Mouse (Mus musculus) brain, adult 2 months (tissue): Measurements from ENCODE around the gene Syne3.

Source experiments
- DNase-seq: peaks from one replicate; pipeline ENCODE4 v3.0.0; 2011; ENCODE audit warnings: low read depth, low spot score

Gene Syne3

GRCm38 (mm10) chr12:104925035-104925434 lies 84.6 kb downstream of the Syne3 start:
- DNase-seq: peak; percentile 50

DNA sequence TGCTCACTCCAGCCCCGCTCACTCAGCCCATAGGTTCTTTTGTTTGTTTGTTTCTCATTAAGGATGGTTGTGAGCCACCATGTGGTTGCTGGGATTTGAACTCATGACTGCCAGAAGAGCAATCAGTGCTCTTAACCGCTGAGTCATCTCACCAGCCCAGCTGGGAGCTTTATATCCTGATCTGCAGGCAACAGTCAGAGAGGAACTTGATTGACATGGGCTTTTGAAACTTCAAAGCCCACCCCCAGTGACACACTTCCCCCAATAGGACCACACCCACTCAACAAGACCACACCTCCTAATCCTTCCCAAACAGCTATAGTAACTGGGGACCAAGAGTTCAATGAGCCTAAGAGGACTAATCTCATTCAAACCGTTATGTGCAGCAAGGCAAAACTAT lies 85.1 kb downstream of the Syne3 start:
- DNase-seq: no peak

DNA sequence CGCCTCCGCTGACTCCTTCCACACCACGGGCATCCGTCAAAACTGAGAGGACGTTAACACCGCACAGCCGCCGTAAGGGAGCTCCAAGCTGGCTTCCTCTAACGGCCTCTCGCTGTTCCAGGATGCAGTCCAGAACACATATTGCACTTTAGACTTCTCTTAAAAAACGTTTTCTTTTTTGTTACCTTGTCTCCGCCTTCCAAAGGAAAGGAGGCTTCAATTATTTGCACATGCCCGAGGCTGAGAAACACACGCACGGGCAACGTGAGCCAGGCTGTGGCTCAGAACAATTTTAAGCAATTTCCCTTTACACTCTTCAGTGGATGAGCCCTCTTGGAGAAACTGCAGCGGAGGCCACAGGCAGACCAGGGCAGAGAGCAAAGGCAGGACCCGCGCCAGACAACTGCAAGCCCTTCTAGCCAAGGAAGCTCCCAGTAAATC lies 85.6 kb downstream of the Syne3 start:
- DNase-seq: peak; percentile 26

DNA sequence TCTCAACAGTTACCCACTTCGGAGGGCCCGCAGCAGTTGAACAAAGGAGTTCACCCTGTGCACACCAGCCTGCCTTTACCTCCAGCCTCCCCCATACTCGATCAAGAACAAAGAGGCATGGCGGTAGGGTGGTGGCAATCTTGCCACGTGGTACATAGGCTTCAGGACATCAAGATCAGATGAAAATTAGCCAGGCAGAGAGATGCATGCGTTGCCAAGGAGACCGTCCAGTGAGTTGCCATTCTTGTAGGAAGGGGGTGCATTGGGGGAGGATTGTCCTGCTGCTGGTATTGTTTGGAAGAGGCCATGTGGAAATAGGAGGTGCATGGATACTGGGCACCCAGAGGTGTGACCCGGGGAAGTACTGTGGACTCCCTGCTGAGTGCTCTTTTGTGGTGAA lies 87.0 kb downstream of the Syne3 start:
- peak; percentile 59 for DNase-seq

DNA sequence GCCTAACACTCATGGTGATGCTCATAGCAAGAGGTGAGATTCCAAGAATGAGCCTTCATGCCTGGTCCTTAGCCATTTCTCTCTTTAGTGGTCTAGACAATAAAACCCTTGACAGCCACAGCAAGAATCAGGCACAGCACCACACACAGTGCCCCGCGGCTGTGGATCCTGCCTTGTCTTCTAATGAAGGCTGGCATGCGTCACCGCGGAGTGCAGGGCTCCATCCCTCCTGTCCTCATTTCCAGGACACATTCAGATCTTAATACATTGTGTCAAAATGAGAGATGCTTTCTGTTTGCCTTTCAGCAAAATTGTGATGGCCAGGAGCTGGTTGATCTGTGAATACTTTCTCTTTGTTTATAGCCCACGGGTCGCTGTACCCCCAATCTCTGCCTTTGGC lies 88.5 kb downstream of the Syne3 start:
- DNase-seq: peak; percentile 35

GRCm38 (mm10) chr12:104919247-104919646 lies 90.4 kb downstream of the Syne3 start:
- DNase-seq: no peak

GRCm38 (mm10) chr12:104917927-104918326 lies 91.7 kb downstream of the Syne3 start:
- DNase-seq: no peak

DNA sequence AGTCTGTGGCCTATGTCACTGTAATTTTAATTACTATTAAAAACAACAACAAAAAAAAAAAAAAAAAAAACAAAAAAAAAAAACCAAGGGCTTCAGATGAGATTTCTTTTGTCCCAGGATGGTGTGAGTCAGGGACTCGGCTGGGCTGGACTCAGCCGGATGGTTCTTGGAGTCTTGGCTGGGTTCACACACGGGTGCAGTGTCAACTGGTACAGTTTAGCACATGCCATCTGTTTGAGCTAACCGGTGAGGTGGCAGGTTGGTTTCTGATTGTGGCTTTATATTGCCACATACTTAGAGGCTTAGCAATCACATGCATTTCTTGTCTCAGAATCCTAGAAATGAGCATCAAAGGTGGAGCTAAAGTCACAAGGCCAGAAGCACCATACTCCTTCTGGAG lies 92.3 kb downstream of the Syne3 start:
- DNase-seq: peak; percentile 61

GRCm38 (mm10) chr12:104916776-104917175 lies 92.8 kb downstream of the Syne3 start:
- peak; percentile 40 for DNase-seq

DNA sequence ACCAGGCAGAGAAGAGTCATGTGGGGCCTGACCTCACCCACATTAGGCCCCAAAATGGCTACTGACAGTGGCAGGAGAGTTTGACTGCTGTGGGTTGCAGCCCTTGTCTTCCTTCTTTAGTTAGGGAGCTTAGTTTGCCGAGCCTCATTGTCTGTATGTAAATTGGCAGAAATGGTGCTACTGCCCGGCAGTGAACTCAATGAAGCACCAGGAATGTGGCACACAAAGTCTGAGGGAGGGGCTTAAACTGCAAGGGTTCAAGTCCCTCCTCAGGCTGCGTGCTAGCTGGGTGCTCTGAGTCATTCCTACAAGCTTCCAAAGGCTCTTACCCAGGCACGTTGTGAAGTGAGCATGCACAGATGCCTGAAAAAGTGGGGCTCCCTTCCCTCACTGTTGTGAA lies 93.9 kb downstream of the Syne3 start:
- DNase-seq: no peak

DNA sequence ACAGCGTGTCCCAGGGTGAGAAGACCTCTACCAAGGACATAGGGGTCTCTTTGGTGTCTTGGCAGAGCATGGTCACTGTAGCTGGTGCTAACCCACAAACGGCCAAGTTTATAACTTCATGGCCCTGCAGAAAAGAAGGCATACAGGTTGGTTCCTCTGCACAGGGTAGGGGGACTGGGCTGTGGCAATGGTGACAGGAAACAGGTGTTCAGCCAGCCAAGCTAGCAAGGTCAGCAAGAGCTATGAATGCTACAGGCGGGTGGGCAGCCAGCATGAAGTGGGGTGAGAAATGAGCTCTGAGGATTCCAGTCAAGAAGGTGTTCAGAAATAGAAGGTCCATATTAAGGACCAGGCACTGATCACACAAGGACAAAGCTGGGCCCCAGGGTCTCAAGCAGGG lies 96.6 kb downstream of the Syne3 start:
- no peak for DNase-seq

GRCm38 (mm10) chr12:104912281-104912933 lies 97.2 kb downstream of the Syne3 start:
- DNase-seq: peak; percentile 54

GRCm38 (mm10) chr12:104909750-104910149 lies 99.9 kb downstream of the Syne3 start:
- DNase-seq: no peak

DNA sequence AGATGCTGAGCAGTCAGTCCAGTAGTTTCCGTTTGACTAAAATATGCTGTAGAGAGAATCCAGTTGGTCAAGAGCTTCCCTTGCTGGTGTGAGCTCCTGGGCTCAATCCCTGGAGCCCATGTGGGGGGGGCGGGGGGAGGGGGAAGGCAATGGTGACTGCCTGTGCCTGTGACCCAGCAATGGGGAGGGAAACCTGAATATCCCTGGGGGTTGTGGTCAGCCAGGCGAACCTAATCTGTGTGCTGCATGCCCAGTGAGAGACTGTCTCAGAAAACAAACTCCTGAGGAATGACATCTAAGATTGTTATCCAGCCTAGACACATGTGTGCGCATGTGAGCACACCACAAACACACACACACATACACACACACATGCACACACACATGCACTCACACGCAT lies 100.6 kb downstream of the Syne3 start:
- DNase-seq: no peak

- DNase-seq: no peak
These were observed 101.4 kb downstream of the Syne3 start for GRCm38 (mm10) chr12:104908024-104908781.

DNA sequence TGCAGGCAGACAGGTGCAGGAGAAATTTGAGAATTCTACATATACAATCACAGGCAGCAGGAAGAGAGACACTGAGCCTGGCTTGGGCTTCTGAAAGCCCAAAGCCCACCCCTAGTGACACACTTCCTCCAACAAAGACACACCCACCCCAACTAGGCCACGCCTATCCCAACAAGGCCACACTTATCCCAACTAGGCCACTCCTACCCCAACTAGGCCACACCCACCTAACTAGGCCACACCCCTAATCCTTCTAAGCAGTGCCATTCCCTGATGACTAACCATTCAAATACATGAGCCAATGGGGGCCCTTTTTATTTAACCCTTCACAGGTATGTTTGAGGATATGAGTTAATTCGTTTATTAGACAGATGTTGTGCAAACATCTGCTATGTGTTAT lies 102.5 kb downstream of the Syne3 start:
- no peak for DNase-seq

- DNase-seq: no peak
These were observed 105.5 kb downstream of the Syne3 start for GRCm38 (mm10) chr12:104904138-104904537.

DNA sequence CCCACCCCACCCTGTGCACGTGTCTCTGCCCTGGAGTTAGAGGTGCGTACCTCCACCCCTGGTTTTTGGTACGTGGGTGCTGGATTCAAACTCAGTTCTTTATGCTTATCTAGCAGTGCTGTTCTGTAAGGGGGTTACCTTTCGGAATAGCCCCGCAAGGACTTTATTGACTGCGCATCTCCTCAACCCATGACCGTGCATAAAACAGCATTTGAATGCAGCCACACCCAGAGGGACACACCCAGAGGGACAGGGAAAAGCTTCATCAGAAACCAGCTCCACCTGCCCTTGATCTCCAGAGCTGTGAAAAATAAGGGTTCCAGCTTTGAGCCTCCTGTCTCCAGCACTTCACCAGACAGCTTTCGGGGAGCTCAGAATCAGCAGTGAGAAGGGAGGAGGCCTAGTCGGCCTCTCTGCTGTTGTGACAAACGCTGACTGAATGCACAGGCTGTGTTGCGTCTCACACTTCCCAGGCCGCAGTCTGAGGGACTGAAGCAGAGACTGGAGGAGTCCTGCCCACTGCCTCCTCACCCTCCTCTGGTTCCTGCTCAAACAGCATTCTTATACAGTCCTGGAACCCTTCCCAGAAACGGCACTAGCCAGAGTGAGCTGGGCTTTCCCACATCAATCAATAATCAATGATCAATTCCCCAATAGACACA lies 107.1 kb downstream of the Syne3 start:
- peak; percentile 49 for DNase-seq

GRCm38 (mm10) chr12:104901320-104901719 lies 108.3 kb downstream of the Syne3 start:
- DNase-seq: peak; percentile 31

DNA sequence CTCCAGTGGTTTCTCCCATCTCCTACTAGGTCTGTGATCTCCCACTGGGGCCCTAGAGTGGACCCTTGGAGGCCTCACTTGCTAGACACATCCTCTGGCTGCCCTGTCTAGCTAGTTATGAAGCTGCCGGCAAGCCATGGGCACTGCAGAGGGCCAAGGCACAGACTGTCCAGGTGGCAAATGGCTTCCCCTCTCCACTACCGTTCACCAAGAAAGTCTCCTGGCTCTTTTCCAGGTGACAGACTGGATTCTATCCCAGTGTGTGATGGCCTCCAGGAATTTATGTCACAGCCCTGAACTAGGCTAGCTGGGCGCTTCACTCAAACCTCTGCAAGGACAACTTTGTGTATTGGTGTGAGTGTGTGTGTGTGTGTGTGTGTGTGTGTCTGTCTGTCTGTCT lies 109.8 kb downstream of the Syne3 start:
- peak; percentile 65 for DNase-seq

DNA sequence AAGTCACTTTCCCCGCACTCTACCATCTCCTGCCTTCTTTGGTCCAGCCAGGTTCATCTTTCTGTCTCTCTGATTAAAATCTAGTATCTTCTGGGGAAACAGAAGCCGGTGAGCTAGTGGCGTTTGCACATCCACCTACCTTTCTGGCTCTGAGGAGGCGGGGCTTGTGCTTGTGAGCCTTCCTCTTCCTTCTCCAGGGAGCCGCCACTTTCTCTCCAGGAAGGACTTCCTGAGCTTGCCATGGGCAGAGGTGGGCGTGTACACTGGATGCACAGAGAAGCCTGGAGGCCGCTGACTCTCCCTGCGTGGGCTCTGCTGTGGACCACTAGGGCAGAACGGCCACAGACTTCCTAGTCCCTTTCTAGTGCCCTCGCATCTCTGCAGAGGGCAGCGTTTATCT lies 110.4 kb downstream of the Syne3 start:
- peak; percentile 18 for DNase-seq

GRCm38 (mm10) chr12:104898718-104899117 lies 110.9 kb downstream of the Syne3 start:
- peak; percentile 37 for DNase-seq
